ENCODE assay signal across 11 mouse cellular contexts in the genomic region with DNA sequence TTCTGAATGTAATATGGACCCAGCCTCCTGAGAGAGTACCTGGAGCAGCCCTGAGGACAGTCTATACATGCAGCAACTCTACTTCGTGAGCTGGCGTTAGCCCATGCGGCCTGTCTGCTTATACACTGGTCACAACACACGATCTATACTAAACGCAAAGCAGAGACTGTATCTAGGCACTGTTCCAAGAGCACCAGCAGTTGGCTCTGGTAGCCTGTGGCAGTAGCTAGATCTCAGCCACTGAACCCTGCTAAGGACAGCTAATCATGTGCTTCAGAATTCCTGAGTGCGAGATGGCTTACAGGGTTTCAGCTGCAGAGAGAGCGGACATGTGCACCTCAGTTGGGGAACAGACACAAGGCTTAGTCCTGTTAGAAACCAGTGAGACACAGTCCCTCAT.
DNase-seq lines count a peak whose midpoint lies in the region; ATAC-seq and TF ChIP-seq lines count a peak whose summit lies in the region.
"Had no signal": no experiment of that assay in that cellular context is flagged by ENCODE, and none has a peak within 500 bp of the region (broad histone marks: within the 10 kb centered on the region; RNA-seq: fewer than 3 reads in every experiment).

No protein-coding gene starts in this region.

- TF ChIP-seq CTCF in Patski (IDR thresholded peaks at IDR 0.05): no peak

- no peak overlapping the region for H3K9ac ChIP-seq in hindbrain, embryonic 14.5 days
- no peak overlapping the region for H3K9ac ChIP-seq in hindbrain, embryonic 12.5 days
- no peak overlapping the region for H3K9ac ChIP-seq in embryonic facial prominence, embryonic 14.5 days (ENCODE audit: low read depth, low read length)
- H3K9ac ChIP-seq: liver, embryonic 13.5 days had no signal

- POLR2A ChIA-PET in Patski (lab: Charles Lee): no interaction called here

- no peaks in the 10 kb centered on the region for H3K36me3 ChIP-seq in hindbrain, embryonic 14.5 days (replicated peaks; ENCODE audit: control insufficient read depth, insufficient read depth)
- no peaks in the 10 kb centered on the region for H3K36me3 ChIP-seq in hindbrain, embryonic 12.5 days
- H3K36me3 ChIP-seq in embryonic facial prominence, embryonic 14.5 days (ENCODE audit: control insufficient read depth, insufficient read depth, low read length): no peaks in the 10 kb centered on the region
- H3K36me3 ChIP-seq: liver, embryonic 13.5 days had no signal

- 0 out of 2 replicates have a peak, but pooled peaks have one; percentile 34 for ATAC-seq in hindbrain, embryonic 14.5 days (ENCODE audit: low FRiP score)
- ATAC-seq in hindbrain, embryonic 12.5 days (ENCODE audit: low FRiP score): no peak
- peak; percentile 8 for ATAC-seq in Patski
- peak; percentile 47; the same call in 1 of the 2 replicates for ATAC-seq in embryonic facial prominence, embryonic 14.5 days (ENCODE audit: low read depth)

- no peaks in the 10 kb centered on the region for H3K4me1 ChIP-seq in hindbrain, embryonic 14.5 days (replicated peaks; ENCODE audit: control insufficient read depth, insufficient read depth, low read length)
- H3K4me1 ChIP-seq in hindbrain, embryonic 12.5 days: no peaks in the 10 kb centered on the region
- H3K4me1 ChIP-seq in embryonic facial prominence, embryonic 14.5 days (ENCODE audit: control insufficient read depth, insufficient read depth, low read length): no peaks in the 10 kb centered on the region
- H3K4me1 ChIP-seq: liver, embryonic 13.5 days had no signal

- no peaks in the 10 kb centered on the region for H3K9me3 ChIP-seq in hindbrain, embryonic 14.5 days (ENCODE audit: control insufficient read depth, low read length)
- H3K9me3 ChIP-seq in hindbrain, embryonic 12.5 days (replicated peaks): no peaks in the 10 kb centered on the region
- no peaks in the 10 kb centered on the region for H3K9me3 ChIP-seq in embryonic facial prominence, embryonic 14.5 days (ENCODE audit: control insufficient read depth, low read length)
- H3K9me3 ChIP-seq: liver, embryonic 13.5 days had no signal

- no peaks in the 10 kb centered on the region for H3K27me3 ChIP-seq in hindbrain, embryonic 14.5 days (ENCODE audit: control insufficient read depth, insufficient read depth, low read length)
- no peaks in the 10 kb centered on the region for H3K27me3 ChIP-seq in hindbrain, embryonic 12.5 days
- no peaks in the 10 kb centered on the region for H3K27me3 ChIP-seq in Patski
- no peaks in the 10 kb centered on the region for H3K27me3 ChIP-seq in embryonic facial prominence, embryonic 14.5 days (replicated peaks; ENCODE audit: control insufficient read depth, insufficient read depth, low read length)
- H3K27me3 ChIP-seq: liver, embryonic 13.5 days had no signal

- in situ Hi-C loops in Patski (cut with MboI; ENCODE audit: low pct_unique_long_range_greater_than_20kb): no loop called here

- no peak overlapping the region for H3K4me3 ChIP-seq in hindbrain, embryonic 14.5 days (replicated peaks; ENCODE audit: low read length)
- no peak overlapping the region for H3K4me3 ChIP-seq in hindbrain, embryonic 12.5 days
- H3K4me3 ChIP-seq in embryonic facial prominence, embryonic 14.5 days (ENCODE audit: low read depth, low read length): no peak overlapping the region
- H3K4me3 ChIP-seq: erythroblast, embryonic 14.5 days; liver, embryonic 13.5 days had no signal

- no peak for DNase-seq in hindbrain, embryonic 14.5 days (ENCODE audit: low spot score)
- DNase-seq in Patski (ENCODE audit: low read depth, low spot score): no peak
- peak; percentile 73 for DNase-seq in brain, adult 2 months (ENCODE audit: low read depth, low spot score)
- peak; percentile 56 for DNase-seq in embryonic facial prominence, embryonic 14.5 days (ENCODE audit: low spot score)
- DNase-seq in layer of hippocampus, postnatal 25 days (ENCODE audit: extremely low spot score in 1 of 2, low spot score in 1 of 2): no peak
- no peak for DNase-seq in kidney, postnatal 4 days
- DNase-seq: adrenal gland, postnatal 10 days; kidney, postnatal 14 days; liver, embryonic 13.5 days had no signal

- no peak overlapping the region for H3K4me2 ChIP-seq in hindbrain, embryonic 14.5 days (replicated peaks)
- no peak overlapping the region for H3K4me2 ChIP-seq in hindbrain, embryonic 12.5 days (replicated peaks)
- H3K4me2 ChIP-seq in embryonic facial prominence, embryonic 14.5 days (ENCODE audit: low read depth, low read length): no peak overlapping the region
- H3K4me2 ChIP-seq: liver, embryonic 13.5 days had no signal

- CTCF ChIA-PET in Patski (lab: Charles Lee): no interaction called here

- 82% methylated on average over 7 of the region's 7 CpGs for WGBS in hindbrain, embryonic 14.5 days
- 92% methylated on average over 7 of the region's 7 CpGs for whole genome bisulfite sequencing in hindbrain, embryonic 12.5 days
- WGBS in embryonic facial prominence, embryonic 14.5 days: 78% methylated on average over 7 of the region's 7 CpGs

- H3K27ac ChIP-seq in hindbrain, embryonic 14.5 days: no peak overlapping the region
- no peak overlapping the region for H3K27ac ChIP-seq in hindbrain, embryonic 12.5 days
- no peak overlapping the region for H3K27ac ChIP-seq in embryonic facial prominence, embryonic 14.5 days (replicated peaks; ENCODE audit: low read depth, low read length)
- H3K27ac ChIP-seq: liver, embryonic 13.5 days had no signal

Comparison
In these comparisons a context has a peak if more than half of its experiments do, and no peak if none do; other contexts are left out.
1. DNase-seq: peak in brain, adult 2 months (single experiment) and embryonic facial prominence, embryonic 14.5 days (single experiment); none in hindbrain, embryonic 14.5 days (single experiment), Patski (single experiment), layer of hippocampus, postnatal 25 days (0 of 2) and kidney, postnatal 4 days (0 of 2).